Mouse (Mus musculus): ENCODE data around the gene Atp23.

The Atp23 gene

GRCm38 (mm10) chr10:126900821-126901487 lies at the start of gene Atp23:
Gene Atp23, minus strand, starts transcription at chr10:126901355.
- in situ Hi-C loops (cut with MboI, MseI), result loop anchor here in 1 of 2 experiments (10.0 kb wide), 1 partner anchor 234 kb away; no protein-coding TSS in a partner anchor

GRCm38 (mm10) chr10:126950572-126950971 lies 49.4 kb upstream of the Atp23 start:
- in situ Hi-C loops (cut with MboI, MseI), result no loop called here

GRCm38 (mm10) chr10:126949824-126950223 lies 48.7 kb upstream of the Atp23 start:
- in situ Hi-C loops (cut with MboI, MseI), result no loop called here

GRCm38 (mm10) chr10:126945531-126945930 lies 44.4 kb upstream of the Atp23 start:
- in situ Hi-C loops (cut with MboI, MseI), result no loop called here

GRCm38 (mm10) chr10:126940949-126941348 lies 39.8 kb upstream of the Atp23 start:
- in situ Hi-C loops (cut with MboI, MseI), result no loop called here

GRCm38 (mm10) chr10:126935556-126936381 lies 34.6 kb upstream of the Atp23 start:
- in situ Hi-C loops (cut with MboI, MseI), result loop anchor here in 1 of 2 experiments (10.0 kb wide), 1 partner anchor 819 kb away; the partner anchor contains the start of genes Gpr182, Rdh1 and Rdh16f1

GRCm38 (mm10) chr10:126935121-126935520 lies 34.0 kb upstream of the Atp23 start:
- in situ Hi-C loops (cut with MboI, MseI), result loop anchor here in 1 of 2 experiments (10.0 kb wide), 1 partner anchor 820 kb away; the partner anchor contains the start of genes Gpr182, Rdh1 and Rdh16f1

- in situ Hi-C loops (cut with MboI, MseI), result loop anchor here in 1 of 2 experiments (10.0 kb wide), 1 partner anchor 820 kb away; the partner anchor contains the start of genes Gpr182, Rdh1 and Rdh16f1
Observed at GRCm38 (mm10) chr10:126934561-126934960, 33.4 kb upstream of the Atp23 start.

GRCm38 (mm10) chr10:126931760-126932139 lies 30.6 kb upstream of the Atp23 start:
- in situ Hi-C loops (cut with MboI, MseI), result loop anchor here in 1 of 2 experiments (10.0 kb wide), 1 partner anchor 823 kb away; the partner anchor contains the start of genes Gpr182, Rdh1 and Rdh16f1

- in situ Hi-C loops (cut with MboI, MseI), result loop anchor here in 1 of 2 experiments (10.0 kb wide), 1 partner anchor 824 kb away; the partner anchor contains the start of genes Gpr182, Rdh1 and Rdh16f1
Observed at GRCm38 (mm10) chr10:126931123-126931759, 30.1 kb upstream of the Atp23 start.

- in situ Hi-C loops (cut with MboI, MseI), result loop anchor here in 1 of 2 experiments (10.0 kb wide), 1 partner anchor 824 kb away; the partner anchor contains the start of genes Gpr182, Rdh1 and Rdh16f1
Observed at GRCm38 (mm10) chr10:126930270-126931121, 29.3 kb upstream of the Atp23 start.

- in situ Hi-C loops (cut with MboI, MseI), result loop anchor here (5.0 kb wide), 2 partner anchors 53 to 108 kb away; no protein-coding TSS in a partner anchor
Observed at GRCm38 (mm10) chr10:126929543-126929942, 28.4 kb upstream of the Atp23 start.

- in situ Hi-C loops (cut with MboI, MseI), result loop anchor here (5.0 kb wide), 2 partner anchors 53 to 108 kb away; no protein-coding TSS in a partner anchor
Observed at GRCm38 (mm10) chr10:126928819-126929206, 27.7 kb upstream of the Atp23 start.

- in situ Hi-C loops (cut with MboI, MseI), result loop anchor here (5.0 kb wide), 2 partner anchors 54 to 109 kb away; no protein-coding TSS in a partner anchor
Observed at GRCm38 (mm10) chr10:126928011-126928818, 27.1 kb upstream of the Atp23 start.

GRCm38 (mm10) chr10:126927101-126927961 lies 26.2 kb upstream of the Atp23 start:
- in situ Hi-C loops (cut with MboI, MseI), result loop anchor here (5.0 kb wide), 2 partner anchors 55 to 110 kb away; no protein-coding TSS in a partner anchor

- in situ Hi-C loops (cut with MboI, MseI), result loop anchor here (5.0 kb wide), 2 partner anchors 57 to 112 kb away; no protein-coding TSS in a partner anchor
Observed at GRCm38 (mm10) chr10:126925391-126925790, 24.2 kb upstream of the Atp23 start.

GRCm38 (mm10) chr10:126924087-126924486 lies 22.9 kb upstream of the Atp23 start:
- in situ Hi-C loops (cut with MboI, MseI), result no loop called here

GRCm38 (mm10) chr10:126920220-126920619 lies 19.1 kb upstream of the Atp23 start:
- in situ Hi-C loops (cut with MboI, MseI), result no loop called here

Data from T-helper 17 cell (primary cell).